Mouse (Mus musculus) splenic B cell, adult 2 months (primary cell): ENCODE data around the gene Stk11.

Source experiments
- DNase-seq: peaks from one replicate; pipeline ENCODE4 v3.0.0-alpha.2; 2011; ENCODE audit warnings: low read depth, low spot score
- H3K27me3 ChIP-seq: 2 replicates; pipeline ENCODE4 v1.6.1; 2012; ENCODE audit warnings: mild to moderate bottlenecking, low read length, moderate library complexity, mixed read lengths; ENCODE audit not compliant: control insufficient read depth, poor library complexity, insufficient read depth, severe bottlenecking
- H3K36me3 ChIP-seq: 2 replicates; pipeline ENCODE4 v1.6.1; 2012; ENCODE audit warnings: mild to moderate bottlenecking, low read length, moderate library complexity, mixed read lengths; ENCODE audit not compliant: control insufficient read depth, poor library complexity, insufficient read depth, severe bottlenecking

Stk11 gene

GRCm38 (mm10) chr10:80179068-80180051, 63.8 kb downstream of the Stk11 start, which contains the start of gene Efna2:
Gene Efna2, plus strand, starts transcription at chr10:80179482.
- no peak for DNase-seq
- H3K36me3 ChIP-seq: no peaks in the 10 kb centered on the region
- no peaks in the 10 kb centered on the region for H3K27me3 ChIP-seq
